Mouse (Mus musculus) stomach, postnatal 0 days (tissue): ENCODE results near the gene Gm29735.

Source experiments
- CTCF ChIP-seq: IDR thresholded peaks from 2 replicates; pipeline ENCODE4 v1.5.1; 2016; ENCODE audit warnings: antibody characterized with exemption, low read depth, mild to moderate bottlenecking, moderate library complexity
- EP300 ChIP-seq: optimal IDR thresholded peaks from 2 replicates; pipeline ENCODE3; 2016; ENCODE audit warnings: antibody characterized with exemption

DNA sequence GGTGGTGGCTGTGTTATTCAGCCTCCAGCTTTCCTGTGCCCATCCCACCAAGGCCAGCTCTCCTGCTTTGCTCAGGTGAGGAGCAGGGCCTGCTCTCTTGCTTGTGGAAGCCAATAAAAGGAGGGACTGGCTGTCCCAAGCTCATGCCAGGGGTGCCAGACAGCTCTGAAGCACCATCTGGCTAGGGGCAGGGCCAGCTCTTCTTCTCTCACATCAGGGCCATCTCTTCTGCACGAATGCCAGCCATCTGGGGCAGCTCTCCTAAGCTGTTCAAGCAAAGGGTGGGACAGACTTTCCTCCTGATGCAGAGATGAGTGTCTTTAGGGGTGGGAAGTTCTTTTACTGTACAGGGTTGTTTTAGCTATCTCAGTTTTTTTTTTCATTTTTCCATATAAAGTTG, 24.1 kb upstream of the Gm29735 start:
- TF ChIP-seq CTCF (no peak), EP300 (no peak)
